Mouse (Mus musculus): ENCODE measurements around the gene Fam169b. TPM values are rescaled to one million over a fixed set of nuclear protein-coding genes. Genes with fewer than 3 reads are reported as not detected.
A peak's percentile ranks its signal among the peaks of the same experiment; 100 is the strongest.

Fam169b gene
- polyA plus RNA-seq, 1 experiment from 2014 or later: 0.42 TPM

- ATAC-seq (ENCODE audit: insufficient read depth, low FRiP score, low TSS enrichment): no peak
- WGBS: 79% methylated on average over 6 of the region's 6 CpGs
- Histone ChIP-seq H3K4me1 (ENCODE audit: control insufficient read depth, insufficient read depth, low read length) (peaks cover 6% of the 10 kb centered on the region; the same call in 1 of the 2 replicates), H3K36me3 (ENCODE audit: control insufficient read depth, insufficient read depth, low read length) (no peaks in the 10 kb centered on the region), H3K9ac (ENCODE audit: low read length) (no peak overlapping the region), H3K9me3 (ENCODE audit: control insufficient read depth, low read length) (no peaks in the 10 kb centered on the region), H3K27me3 (ENCODE audit: control insufficient read depth, insufficient read depth, low read length) (0 out of 2 replicates have a peak, but pooled peaks cover under 1% of the 10 kb centered on the region), H3K4me3 (ENCODE audit: low read depth, low read length) (no peak overlapping the region), H3K4me2 (ENCODE audit: low read depth) (no peak overlapping the region), H3K27ac (ENCODE audit: low read depth, low read length) (no peak overlapping the region)
- no peak for DNase-seq (ENCODE audit: low spot score)
These were observed 14.0 kb upstream of the Fam169b start for GRCm38 (mm10) chr7:68259523-68260081.

- 0 out of 2 replicates have a peak, but pooled peaks cover 2% of the 10 kb centered on the region for H3K27me3 ChIP-seq (ENCODE audit: control insufficient read depth, insufficient read depth, low read length)
- no peaks in the 10 kb centered on the region for H3K36me3 ChIP-seq (ENCODE audit: control insufficient read depth, insufficient read depth, low read length)
- H3K9ac ChIP-seq (ENCODE audit: low read length): no peak overlapping the region
- no peak overlapping the region for H3K4me3 ChIP-seq (ENCODE audit: low read depth, low read length)
- DNase-seq (ENCODE audit: low spot score): no peak
- H3K9me3 ChIP-seq (ENCODE audit: control insufficient read depth, low read length): no peaks in the 10 kb centered on the region
- H3K4me1 ChIP-seq (ENCODE audit: control insufficient read depth, insufficient read depth, low read length): peaks cover 7% of the 10 kb centered on the region; the same call in 1 of the 2 replicates
- H3K27ac ChIP-seq (ENCODE audit: low read depth, low read length): no peak overlapping the region
- H3K4me2 ChIP-seq (ENCODE audit: low read depth): no peak overlapping the region
- 34% methylated on average over 8 of the region's 8 CpGs for WGBS
- no peak for ATAC-seq (ENCODE audit: insufficient read depth, low FRiP score, low TSS enrichment)
These were observed 10.9 kb upstream of the Fam169b start for GRCm38 (mm10) chr7:68262612-68263200.

DNA sequence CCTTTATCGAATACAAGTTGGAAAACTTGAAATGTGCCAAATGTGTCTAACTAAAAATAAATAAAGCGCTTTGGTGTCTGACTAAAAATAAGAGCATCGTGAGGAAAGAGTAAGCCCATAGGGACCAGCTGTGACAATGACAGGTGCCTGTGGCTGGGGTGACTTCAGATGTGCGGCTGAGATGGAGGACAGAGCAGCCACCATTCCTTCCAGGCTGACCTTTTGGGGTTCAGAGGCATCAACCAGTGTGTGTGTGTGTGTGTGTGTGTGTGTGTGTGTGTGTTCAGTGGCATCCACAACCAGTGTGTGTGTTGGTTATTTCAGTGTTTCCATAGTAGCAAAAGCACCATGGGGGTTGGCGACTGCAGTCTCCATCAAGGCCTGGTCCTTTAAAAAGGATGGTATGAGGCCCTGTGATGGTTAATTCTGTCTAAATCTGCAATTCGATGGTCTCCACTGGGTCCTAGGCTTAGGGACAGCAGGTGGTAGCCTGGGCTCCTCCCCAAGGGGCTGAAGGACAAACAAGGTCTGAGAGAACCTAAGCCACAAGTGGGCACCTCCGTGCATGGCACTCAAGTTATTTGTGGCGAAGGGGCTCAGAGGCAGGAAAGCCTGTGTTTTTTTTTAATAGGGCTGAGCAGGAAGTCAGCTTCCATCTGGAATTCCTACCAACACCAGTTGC, 10.2 kb upstream of the Fam169b start:
- H3K27ac ChIP-seq (ENCODE audit: low read depth, low read length): no peak overlapping the region
- 0 out of 2 replicates have a peak, but pooled peaks cover 2% of the 10 kb centered on the region for H3K27me3 ChIP-seq (ENCODE audit: control insufficient read depth, insufficient read depth, low read length)
- H3K4me3 ChIP-seq (ENCODE audit: low read depth, low read length): no peak overlapping the region
- ATAC-seq (ENCODE audit: insufficient read depth, low FRiP score, low TSS enrichment): no peak
- no peak overlapping the region for H3K9ac ChIP-seq (ENCODE audit: low read length)
- H3K36me3 ChIP-seq (ENCODE audit: control insufficient read depth, insufficient read depth, low read length): no peaks in the 10 kb centered on the region
- WGBS: 50% methylated on average over 8 of the region's 8 CpGs
- DNase-seq (ENCODE audit: low spot score): no peak
- H3K4me2 ChIP-seq (ENCODE audit: low read depth): peak overlapping the region; percentile 44
- H3K9me3 ChIP-seq (ENCODE audit: control insufficient read depth, low read length): no peaks in the 10 kb centered on the region
- H3K4me1 ChIP-seq (ENCODE audit: control insufficient read depth, insufficient read depth, low read length): peaks cover 7% of the 10 kb centered on the region; the same call in 1 of the 2 replicates

DNA sequence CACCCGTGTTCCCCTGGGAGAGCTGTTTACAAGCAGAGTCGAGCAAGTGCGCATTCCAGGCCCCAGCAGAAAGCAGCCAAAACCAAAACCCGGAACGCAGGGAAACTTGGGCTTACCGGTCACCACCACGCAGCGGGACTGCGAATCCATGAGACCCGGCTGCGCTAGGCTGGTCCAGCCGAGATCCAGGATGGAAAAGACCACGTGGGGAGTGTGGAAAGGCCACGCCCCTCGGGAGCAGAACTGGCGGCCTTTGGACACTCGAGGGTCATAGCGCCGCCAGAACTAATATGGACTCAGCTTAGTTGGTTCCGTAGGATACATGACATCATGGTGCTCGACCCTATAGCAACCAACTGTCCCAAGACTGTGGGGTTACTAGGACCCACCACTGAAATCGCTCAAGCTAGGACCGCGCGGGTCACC, 9.6 kb upstream of the Fam169b start, which contains the start of gene Pgpep1l:
Gene Pgpep1l (minus strand): TSS at position 206 of the 426 bp plus-strand sequence.
- H3K9ac ChIP-seq (ENCODE audit: low read length): no peak within 1 kb of the TSS
- peak; percentile 42 for DNase-seq (ENCODE audit: low spot score)

GRCm38 (mm10) chr7:68264531-68264930, 9.1 kb upstream of the Fam169b start:
- peak overlapping the region; percentile 44 for H3K4me2 ChIP-seq (ENCODE audit: low read depth)
- H3K36me3 ChIP-seq (ENCODE audit: control insufficient read depth, insufficient read depth, low read length): no peaks in the 10 kb centered on the region
- H3K9ac ChIP-seq (ENCODE audit: low read length): no peak overlapping the region
- peaks cover 7% of the 10 kb centered on the region; the same call in 1 of the 2 replicates for H3K4me1 ChIP-seq (ENCODE audit: control insufficient read depth, insufficient read depth, low read length)
- ATAC-seq (ENCODE audit: insufficient read depth, low FRiP score, low TSS enrichment) (no peak), DNase-seq (ENCODE audit: low spot score) (peak; percentile 34)
- no peak overlapping the region for H3K4me3 ChIP-seq (ENCODE audit: low read depth, low read length)
- 20% methylated on average over 14 of the region's 14 CpGs for WGBS
- no peak overlapping the region for H3K27ac ChIP-seq (ENCODE audit: low read depth, low read length)
- H3K9me3 ChIP-seq (ENCODE audit: control insufficient read depth, low read length): no peaks in the 10 kb centered on the region
- H3K27me3 ChIP-seq (ENCODE audit: control insufficient read depth, insufficient read depth, low read length): 0 out of 2 replicates have a peak, but pooled peaks cover 2% of the 10 kb centered on the region

More for the DNA sequence above, 9.6 kb upstream of the Fam169b start, which contains the start of gene Pgpep1l:
- Histone ChIP-seq H3K4me2 (ENCODE audit: low read depth) (peak within 1 kb of the TSS; percentile 44), H3K36me3 (ENCODE audit: control insufficient read depth, insufficient read depth, low read length) (no peaks in the 10 kb centered on the region), H3K27ac (ENCODE audit: low read depth, low read length) (no peak within 1 kb of the TSS), H3K9me3 (ENCODE audit: control insufficient read depth, low read length) (no peaks in the 10 kb centered on the region), H3K4me1 (ENCODE audit: control insufficient read depth, insufficient read depth, low read length) (peaks cover 7% of the 10 kb centered on the region; the same call in 1 of the 2 replicates), H3K4me3 (ENCODE audit: low read depth, low read length) (peak within 1 kb of the TSS; percentile 19), H3K27me3 (ENCODE audit: control insufficient read depth, insufficient read depth, low read length) (0 out of 2 replicates have a peak, but pooled peaks cover 2% of the 10 kb centered on the region)
- ATAC-seq (ENCODE audit: insufficient read depth, low FRiP score, low TSS enrichment): no peak
- WGBS: 7% methylated on average over 25 of the region's 25 CpGs

DNA sequence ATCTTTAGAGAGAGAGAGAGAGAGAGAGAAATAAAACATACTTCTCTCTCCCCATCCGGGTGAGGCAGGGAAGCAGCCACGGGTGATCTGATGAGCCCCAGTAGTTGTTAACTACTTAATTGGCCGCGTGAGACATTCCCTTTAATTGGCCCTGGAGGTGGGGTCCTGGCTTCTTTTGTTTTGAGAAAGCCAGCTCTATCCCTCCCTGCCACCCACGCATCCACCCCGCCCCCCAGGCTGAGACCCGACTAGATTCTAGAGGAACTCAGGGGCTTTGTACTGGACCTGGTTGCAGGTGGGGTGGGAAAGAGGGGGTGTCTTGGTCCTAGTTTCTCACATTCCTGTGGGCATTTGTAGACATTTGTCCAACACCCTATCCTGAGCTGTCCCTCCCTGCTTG, 8.2 kb upstream of the Fam169b start:
- 21% methylated on average over 7 of the region's 7 CpGs for WGBS
- H3K27ac ChIP-seq (ENCODE audit: low read depth, low read length): no peak overlapping the region
- H3K36me3 ChIP-seq (ENCODE audit: control insufficient read depth, insufficient read depth, low read length): no peaks in the 10 kb centered on the region
- ATAC-seq (ENCODE audit: insufficient read depth, low FRiP score, low TSS enrichment): no peak
- no peak for DNase-seq (ENCODE audit: low spot score)
- H3K27me3 ChIP-seq (ENCODE audit: control insufficient read depth, insufficient read depth, low read length): 0 out of 2 replicates have a peak, but pooled peaks cover 2% of the 10 kb centered on the region
- H3K4me2 ChIP-seq (ENCODE audit: low read depth): no peak overlapping the region
- no peaks in the 10 kb centered on the region for H3K9me3 ChIP-seq (ENCODE audit: control insufficient read depth, low read length)
- no peak overlapping the region for H3K9ac ChIP-seq (ENCODE audit: low read length)
- no peak overlapping the region for H3K4me3 ChIP-seq (ENCODE audit: low read depth, low read length)
- H3K4me1 ChIP-seq (ENCODE audit: control insufficient read depth, insufficient read depth, low read length): peaks cover 7% of the 10 kb centered on the region; the same call in 1 of the 2 replicates

DNA sequence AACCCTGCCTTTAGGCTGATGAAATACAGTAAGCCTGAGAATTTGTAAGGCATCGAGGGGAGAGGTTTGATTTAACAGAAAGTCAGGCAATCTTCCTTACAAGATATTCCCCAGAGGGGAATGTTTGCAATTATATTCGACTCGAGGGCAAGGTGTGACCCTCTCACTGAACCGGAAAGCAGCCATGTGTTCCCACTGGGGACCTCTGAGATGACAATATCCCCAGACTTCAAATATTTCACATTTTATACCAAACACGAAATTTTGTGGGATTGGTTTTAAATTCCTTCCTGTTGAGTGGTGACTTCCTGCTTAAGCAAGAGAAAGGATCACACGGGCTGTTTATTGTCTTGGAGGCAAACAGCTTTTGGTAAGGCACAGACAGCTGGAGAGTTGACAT, 6.9 kb upstream of the Fam169b start:
- Histone ChIP-seq H3K4me2 (ENCODE audit: low read depth) (no peak overlapping the region), H3K27me3 (ENCODE audit: control insufficient read depth, insufficient read depth, low read length) (0 out of 2 replicates have a peak, but pooled peaks cover 2% of the 10 kb centered on the region), H3K9ac (ENCODE audit: low read length) (no peak overlapping the region), H3K4me1 (ENCODE audit: control insufficient read depth, insufficient read depth, low read length) (peaks cover 7% of the 10 kb centered on the region; the same call in 1 of the 2 replicates), H3K36me3 (ENCODE audit: control insufficient read depth, insufficient read depth, low read length) (no peaks in the 10 kb centered on the region), H3K27ac (ENCODE audit: low read depth, low read length) (no peak overlapping the region), H3K9me3 (ENCODE audit: control insufficient read depth, low read length) (no peaks in the 10 kb centered on the region), H3K4me3 (ENCODE audit: low read depth, low read length) (no peak overlapping the region)
- WGBS: 29% methylated on average over 6 of the region's 6 CpGs
- ATAC-seq (ENCODE audit: insufficient read depth, low FRiP score, low TSS enrichment) (no peak), DNase-seq (ENCODE audit: low spot score) (no peak)

DNA sequence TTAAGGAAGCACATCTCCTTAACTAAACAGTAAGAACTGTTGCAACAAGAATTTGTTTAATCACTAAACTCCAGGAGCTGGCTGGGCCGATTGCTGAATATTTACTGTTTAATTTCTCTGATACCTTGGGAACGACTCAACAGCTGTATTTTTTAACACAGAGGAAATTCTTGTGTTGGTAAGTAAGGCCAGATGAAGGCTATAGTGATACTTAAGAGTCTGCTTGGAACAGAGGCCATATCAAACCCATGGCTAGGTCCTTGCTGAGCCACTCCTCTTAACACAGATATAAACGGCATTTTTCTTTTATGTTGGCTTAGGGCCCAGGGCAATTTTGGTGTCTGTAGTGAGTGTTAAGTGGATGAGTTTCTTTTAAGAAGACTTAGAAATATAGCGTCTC, 3.1 kb upstream of the Fam169b start:
- Histone ChIP-seq H3K27ac (ENCODE audit: low read depth, low read length) (no peak overlapping the region), H3K9ac (ENCODE audit: low read length) (no peak overlapping the region), H3K36me3 (ENCODE audit: control insufficient read depth, insufficient read depth, low read length) (no peaks in the 10 kb centered on the region), H3K4me2 (ENCODE audit: low read depth) (no peak overlapping the region), H3K27me3 (ENCODE audit: control insufficient read depth, insufficient read depth, low read length) (peaks cover under 1% of the 10 kb centered on the region; the same call in 1 of the 2 replicates), H3K9me3 (ENCODE audit: control insufficient read depth, low read length) (no peaks in the 10 kb centered on the region), H3K4me1 (ENCODE audit: control insufficient read depth, insufficient read depth, low read length) (peaks cover under 1% of the 10 kb centered on the region), H3K4me3 (ENCODE audit: low read depth, low read length) (no peak overlapping the region)
- DNase-seq (ENCODE audit: low spot score) (no peak), ATAC-seq (ENCODE audit: insufficient read depth, low FRiP score, low TSS enrichment) (no peak)
- WGBS: 83% methylated on average over 4 of the region's 4 CpGs

Data from neural tube, embryonic 11.5 days (tissue).